10 mouse cellular contexts compared by ENCODE assay signal in the genomic region with DNA sequence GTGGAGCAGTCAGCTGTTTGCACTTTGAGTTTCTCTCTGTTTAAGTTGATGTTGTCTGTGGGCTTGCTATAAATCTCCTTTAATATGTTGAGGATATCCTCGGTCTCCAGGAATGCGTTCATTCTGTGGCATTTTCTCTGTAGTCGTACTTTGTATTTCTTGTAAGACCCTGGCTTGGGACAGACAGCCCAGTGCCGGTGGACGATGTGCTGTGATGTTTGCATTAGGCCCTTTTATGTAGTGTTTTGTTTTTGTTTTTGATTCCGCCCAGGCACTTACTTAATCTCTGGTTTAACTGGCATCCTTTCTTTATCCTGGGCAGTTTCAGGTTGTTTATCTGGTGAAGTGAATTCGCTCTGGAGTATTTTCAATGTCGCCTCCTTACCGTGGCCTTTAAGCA. TPM values are rescaled to one million over a fixed set of nuclear protein-coding genes. Genes with fewer than 3 reads are reported as not detected.
DNase-seq lines count a peak whose midpoint lies in the region; ATAC-seq and TF ChIP-seq lines count a peak whose summit lies in the region.
"Had no signal": no experiment of that assay in that cellular context is flagged by ENCODE, and none has a peak within 500 bp of the region (broad histone marks: within the 10 kb centered on the region; RNA-seq: fewer than 3 reads in every experiment).

No protein-coding gene starts in this region.

- DNase-seq in heart, postnatal 14 days = no peak
- no peak for DNase-seq in neural tube, embryonic 11.5 days (ENCODE audit: low spot score)
- no peak for DNase-seq in neural tube, embryonic 10.5 days (ENCODE audit: extremely low spot score, low spot score)
- no peak for DNase-seq in limb, embryonic 14.5 days (ENCODE audit: low spot score)
- DNase-seq in cerebellum, postnatal 4 days (ENCODE audit: low spot score in 2 of 2) = no peak
- DNase-seq in gastrocnemius, postnatal 14 days = no peak
- DNase-seq: cerebellum, adult 18-20 months; lung, postnatal 36 days had no signal

- H3K9ac ChIP-seq in heart, embryonic 12.5 days = peak overlapping the region; percentile 62
- H3K9ac ChIP-seq in neural tube, embryonic 11.5 days (ENCODE audit: low read length) = peak overlapping the region; percentile 32; the same call in 1 of the 2 replicates
- H3K9ac ChIP-seq in limb, embryonic 14.5 days (ENCODE audit: low read depth, low read length, severe bottlenecking) = no peak overlapping the region

- no peak for ATAC-seq in heart, embryonic 12.5 days (ENCODE audit: insufficient number of reproducible peaks, low FRiP score)
- no peak for ATAC-seq in neural tube, embryonic 11.5 days (ENCODE audit: insufficient read depth, low FRiP score, low TSS enrichment)
- ATAC-seq in limb, embryonic 14.5 days (ENCODE audit: low FRiP score, low read depth) = peak; percentile 25; the same call in 1 of the 2 replicates

- peaks cover 65% of the 10 kb centered on the region for H3K4me1 ChIP-seq in heart, embryonic 12.5 days (replicated peaks)
- H3K4me1 ChIP-seq in neural tube, embryonic 11.5 days (ENCODE audit: control insufficient read depth, insufficient read depth, low read length) = peaks cover 19% of the 10 kb centered on the region; the same call in 1 of the 2 replicates
- peaks cover 10% of the 10 kb centered on the region for H3K4me1 ChIP-seq in limb, embryonic 14.5 days (ENCODE audit: control insufficient read depth, insufficient read depth, low read length)
- peaks cover 21% of the 10 kb centered on the region for H3K4me1 ChIP-seq in olfactory bulb, adult 2 months (ENCODE audit: control insufficient read depth, insufficient read depth, low read length)

- peaks cover 2% of the 10 kb centered on the region; the same call in 1 of the 2 replicates for H3K36me3 ChIP-seq in heart, embryonic 12.5 days
- H3K36me3 ChIP-seq in neural tube, embryonic 11.5 days (ENCODE audit: control insufficient read depth, insufficient read depth, low read length) = no peaks in the 10 kb centered on the region
- no peaks in the 10 kb centered on the region for H3K36me3 ChIP-seq in limb, embryonic 14.5 days (ENCODE audit: control insufficient read depth, insufficient read depth, low read length)

- H3K4me3 ChIP-seq in heart, embryonic 12.5 days = 0 out of 2 replicates have a peak overlapping the region, but pooled peaks have one; percentile 1
- no peak overlapping the region for H3K4me3 ChIP-seq in neural tube, embryonic 11.5 days (ENCODE audit: low read depth, low read length)
- H3K4me3 ChIP-seq in limb, embryonic 14.5 days (replicated peaks; ENCODE audit: low read length) = no peak overlapping the region
- no peak overlapping the region for H3K4me3 ChIP-seq in olfactory bulb, adult 2 months (ENCODE audit: insufficient read depth, low read depth, low read length)

- no peak for TF ChIP-seq POLR2A in limb, embryonic 14.5 days (IDR thresholded peaks at IDR 0.05; ENCODE audit: borderline replicate concordance, extremely low read depth, insufficient read depth, insufficient read length)
- no peak for TF ChIP-seq POLR2A in olfactory bulb, adult 2 months (IDR thresholded peaks at IDR 0.05; ENCODE audit: insufficient read depth, low read depth, low read length)

- peak overlapping the region; percentile 94 for H3K27ac ChIP-seq in heart, embryonic 12.5 days (ENCODE audit: poor library complexity, severe bottlenecking)
- H3K27ac ChIP-seq in neural tube, embryonic 11.5 days (ENCODE audit: low read depth, low read length) = peak overlapping the region; percentile 24
- no peak overlapping the region for H3K27ac ChIP-seq in limb, embryonic 14.5 days (replicated peaks; ENCODE audit: low read depth, low read length)
- H3K27ac ChIP-seq in olfactory bulb, adult 2 months (ENCODE audit: insufficient read depth, low read depth, low read length) = 0 out of 2 replicates have a peak overlapping the region, but pooled peaks have one; percentile 25

- no peaks in the 10 kb centered on the region for H3K27me3 ChIP-seq in heart, embryonic 12.5 days (replicated peaks)
- H3K27me3 ChIP-seq in neural tube, embryonic 11.5 days (ENCODE audit: control insufficient read depth, insufficient read depth, low read length) = no peaks in the 10 kb centered on the region
- no peaks in the 10 kb centered on the region for H3K27me3 ChIP-seq in limb, embryonic 14.5 days (ENCODE audit: control insufficient read depth, insufficient read depth, low read length)

- H3K4me2 ChIP-seq in heart, embryonic 12.5 days = peak overlapping the region; percentile 53
- no peak overlapping the region; the same call in 1 of the 2 replicates for H3K4me2 ChIP-seq in neural tube, embryonic 11.5 days (ENCODE audit: low read depth)
- no peak overlapping the region for H3K4me2 ChIP-seq in limb, embryonic 14.5 days (replicated peaks; ENCODE audit: low read depth, low read length, severe bottlenecking)

- H3K9me3 ChIP-seq in heart, embryonic 12.5 days (replicated peaks) = no peaks in the 10 kb centered on the region
- no peaks in the 10 kb centered on the region for H3K9me3 ChIP-seq in neural tube, embryonic 11.5 days (ENCODE audit: control insufficient read depth, low read length)
- H3K9me3 ChIP-seq in limb, embryonic 14.5 days (ENCODE audit: control insufficient read depth, low read length) = no peaks in the 10 kb centered on the region

- intact Hi-C loops in heart, postnatal 14 days (cut with DNase I) = no loop called here
- intact Hi-C loops in gastrocnemius, postnatal 14 days (cut with DNase I; ENCODE audit: low total_unique reads) = no loop called here

- no peak for TF ChIP-seq CTCF in olfactory bulb, adult 2 months (IDR thresholded peaks at IDR 0.05; ENCODE audit: insufficient read depth, low read depth, low read length)

- 14% methylated on average over 9 of the region's 9 CpGs for WGBS in heart, embryonic 12.5 days
- WGBS in neural tube, embryonic 11.5 days = 39% methylated on average over 9 of the region's 9 CpGs
- 29% methylated on average over 9 of the region's 9 CpGs for WGBS in limb, embryonic 14.5 days
- WGBS in olfactory bulb, adult 2 months = 53% methylated on average over 9 of the region's 9 CpGs

RNA-seq across cellular contexts. Expression of a gene that starts 22.5 kb away (rescaled TPM):
- polyA plus RNA-seq in heart, embryonic 12.5 days (2016; fragmentation: Nextera tagmentation; extraction: Ambion mirVana) = 16.2 and 16.9 TPM in 2 replicates
- 10 to 100 TPM; 31.0 to 31.4 TPM for total RNA-seq in heart, postnatal 14 days (2021)
- 21.6 and 23.4 TPM in 2 replicates for polyA plus RNA-seq in neural tube, embryonic 11.5 days (2014; fragmentation: Nextera tagmentation; extraction: Ambion mirVana)
- polyA plus RNA-seq in limb, embryonic 14.5 days (2012; rRNA removed) = 29.6 and 31.4 TPM in 2 replicates
- polyA plus RNA-seq in limb, embryonic 14.5 days (2014; fragmentation: Nextera tagmentation; extraction: Ambion mirVana) = 23.1 and 26.8 TPM in 2 replicates
- not detected in 2 replicates for polyA plus RNA-seq in olfactory bulb, adult 2 months (2012; ENCODE audit: insufficient read depth, insufficient read length, low replicate concordance, missing spikeins)
- 10 to 100 TPM; 69.5 to 75.2 TPM for total RNA-seq in gastrocnemius, postnatal 14 days (2021)
